Mouse (Mus musculus) bone marrow macrophage, adult 2 months (primary cell): Measurements from ENCODE around the gene Theg.

Experiments used
- CTCF ChIP-seq: IDR thresholded peaks from 2 replicates; pipeline ENCODE4 v1.5.1; 2012; ENCODE audit warnings: low read depth, mild to moderate bottlenecking, low read length, moderate library complexity
- POLR2A ChIP-seq: IDR thresholded peaks from 2 replicates; pipeline ENCODE4 v1.6.1; 2012; ENCODE audit warnings: mild to moderate bottlenecking, low read depth, low read length, borderline replicate concordance

GRCm38 (mm10) chr10:79543884-79544597 lies 43.1 kb downstream of the Theg start:
- TF ChIP-seq CTCF (no peak), POLR2A (no peak)
